Mouse (Mus musculus) CH12.LX (cell line): ENCODE data around the gene Ppfibp2. TPM values are rescaled to one million over a fixed set of nuclear protein-coding genes. Genes with fewer than 3 reads are reported as not detected.
A peak's percentile ranks its signal among the peaks of the same experiment; 100 is the strongest.

Experiments used
- DNase-seq: peaks from one replicate; pipeline ENCODE4 v3.0.0-alpha.2; 2013; ENCODE audit errors: extremely low read depth
- H3K27ac ChIP-seq: 2 replicates; pipeline ENCODE4 v1.5.1; 2012; ENCODE audit warnings: low read depth, mild to moderate bottlenecking, control low read depth, moderate library complexity; ENCODE audit not compliant: insufficient read depth
- H3K27me3 ChIP-seq: replicated peaks from 2 replicates; pipeline ENCODE3; 2012; ENCODE audit warnings: inconsistent platforms
- H3K36me3 ChIP-seq, 2 experiments: replicated peaks in 1 of 2; 2 replicates each; pipeline versions ENCODE3 to v1.6.1; 2012; ENCODE audit warnings: inconsistent platforms in 1 of 2, low read length in 1 of 2, mild to moderate bottlenecking in 1 of 2, mixed read lengths in 1 of 2, moderate library complexity in 1 of 2; ENCODE audit not compliant: control insufficient read depth in 1 of 2, insufficient read depth in 1 of 2
- H3K4me1 ChIP-seq, 2 experiments: 2 replicates each; pipeline ENCODE4 v1.6.1; 2012; ENCODE audit warnings: inconsistent platforms in 1 of 2, moderate library complexity in 1 of 2; ENCODE audit not compliant: insufficient read depth in 2 of 2, control insufficient read depth in 1 of 2
- H3K4me2 ChIP-seq: 2 replicates; pipeline ENCODE4 v1.6.1; 2012; ENCODE audit warnings: low read depth, mild to moderate bottlenecking, control low read depth; ENCODE audit not compliant: poor library complexity, insufficient read depth, severe bottlenecking
- H3K4me3 ChIP-seq, 3 experiments: fragments of 150-350 bp in 1 of 3; sonication (generic) in 1 of 3; replicated peaks in 1 of 3; 2 replicates each; pipeline versions ENCODE3 to v1.5.1; 2011 to 2012; ENCODE audit warnings: low read depth in 2 of 3, low read length in 2 of 3, mild to moderate bottlenecking in 2 of 3, moderate library complexity in 2 of 3, control low read depth in 1 of 3, improper control_type of control experiment in 1 of 3, inconsistent platforms in 1 of 3, mixed read lengths in 1 of 3; ENCODE audit not compliant: poor library complexity in 1 of 3
- H3K79me2 ChIP-seq: replicated peaks from 2 replicates; pipeline ENCODE4 v1.6.1; 2012; ENCODE audit warnings: mild to moderate bottlenecking, moderate library complexity; ENCODE audit not compliant: control insufficient read depth, poor library complexity, insufficient read depth, severe bottlenecking; ENCODE audit errors: extremely low read depth
- H3K9ac ChIP-seq: 2 replicates; pipeline ENCODE4 v1.6.1; 2012; ENCODE audit warnings: low read depth, mild to moderate bottlenecking, control low read depth, moderate library complexity; ENCODE audit not compliant: insufficient read depth
- H3K9me3 ChIP-seq: replicated peaks from 2 replicates; pipeline ENCODE3; 2012; ENCODE audit warnings: low read length, inconsistent platforms, mixed read lengths
- BHLHE40 ChIP-seq: IDR thresholded peaks from 2 replicates; pipeline ENCODE4 v1.6.1; 2011; ENCODE audit warnings: mild to moderate bottlenecking, low read depth, low read length, improper control_type of control experiment
- CHD1 ChIP-seq: IDR thresholded peaks from 2 replicates; pipeline ENCODE4 v1.6.1; 2012; ENCODE audit warnings: low read depth, low read length, improper control_type of control experiment, inconsistent platforms
- CHD2 ChIP-seq: IDR thresholded peaks from 2 replicates; pipeline ENCODE4 v1.6.1; 2011; ENCODE audit warnings: low read length, improper control_type of control experiment
- ELF1 ChIP-seq: IDR thresholded peaks from 2 replicates; pipeline ENCODE4 v1.6.1; 2014; ENCODE audit warnings: low read depth, mild to moderate bottlenecking, inconsistent platforms, low read length, improper control_type of control experiment
- EP300 ChIP-seq: IDR thresholded peaks from 2 replicates; pipeline ENCODE4 v1.6.1; 2011; ENCODE audit warnings: low read length, improper control_type of control experiment
- ETS1 ChIP-seq: conservative IDR thresholded peaks from 2 replicates; pipeline ENCODE4 v1.6.1; 2012; ENCODE audit warnings: low read depth, mild to moderate bottlenecking, inconsistent platforms, low read length, improper control_type of control experiment, moderate library complexity
- GABPA ChIP-seq: IDR thresholded peaks from 2 replicates; pipeline ENCODE4 v1.6.1; 2012; ENCODE audit warnings: low read depth, low read length, improper control_type of control experiment, inconsistent platforms; ENCODE audit not compliant: insufficient replicate concordance
- HCFC1 ChIP-seq: IDR thresholded peaks from 2 replicates; pipeline ENCODE4 v1.6.1; 2012; ENCODE audit warnings: low read depth, mild to moderate bottlenecking, inconsistent platforms, low read length, improper control_type of control experiment
- IRF4 ChIP-seq: IDR thresholded peaks from 2 replicates; pipeline ENCODE4 v1.6.1; 2014; ENCODE audit warnings: low read depth, mild to moderate bottlenecking, inconsistent platforms, low read length, improper control_type of control experiment
- JUN ChIP-seq: IDR thresholded peaks from 2 replicates; pipeline ENCODE4 v1.6.1; 2011; ENCODE audit warnings: low read depth, mild to moderate bottlenecking, low read length, improper control_type of control experiment, moderate library complexity; ENCODE audit not compliant: insufficient read depth
- JUND ChIP-seq: conservative IDR thresholded peaks from 2 replicates; pipeline ENCODE4 v1.6.1; 2011; ENCODE audit warnings: low read depth, low read length, improper control_type of control experiment
- KAT2A ChIP-seq: IDR thresholded peaks from 2 replicates; pipeline ENCODE4 v1.6.1; 2012; ENCODE audit warnings: low read length, improper control_type of control experiment, inconsistent platforms; ENCODE audit not compliant: insufficient replicate concordance
- MAX ChIP-seq: IDR thresholded peaks from 2 replicates; pipeline ENCODE4 v1.6.1; 2011; ENCODE audit warnings: low read length, improper control_type of control experiment
- MEF2A ChIP-seq: IDR thresholded peaks from 2 replicates; pipeline ENCODE4 v1.6.1; 2014; ENCODE audit warnings: low read depth, mild to moderate bottlenecking, inconsistent platforms, low read length, improper control_type of control experiment, borderline replicate concordance
- MXI1 ChIP-seq: IDR thresholded peaks from 2 replicates; pipeline ENCODE4 v1.6.1; 2011; ENCODE audit warnings: mild to moderate bottlenecking, low read depth, low read length, improper control_type of control experiment
- NELFE ChIP-seq: IDR thresholded peaks from 2 replicates; pipeline ENCODE4 v1.6.1; 2011; ENCODE audit warnings: low read depth, low read length, improper control_type of control experiment
- POLR2A ChIP-seq: IDR thresholded peaks from 2 replicates; pipeline ENCODE4 v1.6.1; 2011; ENCODE audit warnings: low read depth, mild to moderate bottlenecking, improper control_type of control experiment, low read length
- RCOR1 ChIP-seq: conservative IDR thresholded peaks from 2 replicates; pipeline ENCODE4 v1.6.1; 2012; ENCODE audit warnings: low read depth, mild to moderate bottlenecking, inconsistent platforms, low read length, improper control_type of control experiment
- SIN3A ChIP-seq: IDR thresholded peaks from 2 replicates; pipeline ENCODE4 v1.6.1; 2012; ENCODE audit warnings: low read length, improper control_type of control experiment, inconsistent platforms
- SMC3 ChIP-seq: IDR thresholded peaks from 2 replicates; pipeline ENCODE4 v1.6.1; 2011; ENCODE audit warnings: low read depth, low read length, improper control_type of control experiment
- TBP ChIP-seq: conservative IDR thresholded peaks from 2 replicates; pipeline ENCODE4 v1.6.1; 2011; ENCODE audit warnings: low read depth, low read length, improper control_type of control experiment
- TCF12 ChIP-seq: IDR thresholded peaks from 2 replicates; pipeline ENCODE4 v1.6.1; 2014; ENCODE audit warnings: low read depth, mild to moderate bottlenecking, inconsistent platforms, low read length, improper control_type of control experiment
- USF1 ChIP-seq: IDR thresholded peaks from 2 replicates; pipeline ENCODE4 v1.6.1; 2014; ENCODE audit warnings: low read depth, mild to moderate bottlenecking, inconsistent platforms, low read length, improper control_type of control experiment
- ZC3H11A ChIP-seq: IDR thresholded peaks from 2 replicates; pipeline ENCODE4 v1.6.1; 2012; ENCODE audit warnings: low read depth, mild to moderate bottlenecking, inconsistent platforms, low read length, improper control_type of control experiment
- ZNF384 ChIP-seq: IDR thresholded peaks from 2 replicates; pipeline ENCODE4 v1.6.1; 2012; ENCODE audit warnings: low read depth, low read length, improper control_type of control experiment, inconsistent platforms
- dilution Hi-C: fragments of 300-500 bp; cut with MboI; formaldehyde crosslinking; loops from 2 replicates; pipeline ENCODE4 v1.14.3; 2020; ENCODE audit warnings: low sequenced_read_pairs; ENCODE audit not compliant: extremely low pct_unique_long_range_greater_than_20kb, extremely low pct_ligation_motif_present
- in situ Hi-C: fragments of 300-500 bp; cut with MboI; formaldehyde crosslinking; loops from 3 replicates; pipeline ENCODE4 v1.14.3; 2019; ENCODE audit warnings: low sequenced_read_pairs, low pct_ligation_motif_present, low pct_unique_long_range_greater_than_20kb, mixed read lengths
- polyA plus RNA-seq: library from polyadenylated mRNA; unstranded; fragments of >175 nt; gene quantifications from 2 replicates; pipeline ENCODE4 v1.2.1, GENCODE M21; 2012; ENCODE audit warnings: low read depth; ENCODE audit not compliant: insufficient read length
- total RNA-seq, 2 experiments: library from RNA; depleted of rRNA; stranded (reverse); fragments of 300-350 nt in 1 of 2; fragments of >200 nt in 1 of 2; gene quantifications; 2 replicates each; pipeline ENCODE4 v1.2.3; 2012 to 2014

Ppfibp2 gene
- total and polyA plus RNA-seq, 3 experiments = 30.2 to 40.3 (median 40.2) TPM

DNA sequence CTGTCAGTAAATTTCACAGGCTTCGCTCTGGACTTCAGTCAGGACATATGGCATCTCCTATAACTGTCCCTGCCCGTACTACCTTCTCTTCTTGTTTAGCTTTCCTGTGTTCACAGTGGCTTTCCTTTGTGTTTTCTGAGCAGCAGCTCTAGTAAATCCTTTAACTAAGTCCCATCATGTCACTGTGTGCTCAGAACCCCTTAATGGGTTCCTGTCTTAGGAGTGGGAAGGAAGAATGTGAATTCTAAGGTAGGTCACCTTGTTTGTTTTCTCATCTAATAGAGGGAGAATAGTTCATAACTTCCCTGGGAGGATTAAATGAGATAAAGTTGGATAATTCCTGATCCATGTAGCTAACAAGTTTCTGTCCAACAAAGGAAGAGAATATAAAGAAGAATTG is 30.1 kb downstream of the Ppfibp2 start, which contains the start of gene 5330417H12Rik:
5330417H12Rik (minus strand) TSS at position 101 of the 400 bp plus-strand sequence.
- H3K36me3 ChIP-seq = peaks cover 6 to 48% of the 10 kb centered on the region in 2 experiments
- no peaks in the 10 kb centered on the region for H3K27me3 ChIP-seq
- no peak within 1 kb of the TSS; the same call in 1 of the 2 replicates for H3K27ac ChIP-seq
- in situ Hi-C loops = no loop called here
- dilution Hi-C loops = no loop called here
- peaks cover 31 to 97% of the 10 kb centered on the region in 2 experiments for H3K4me1 ChIP-seq
- H3K79me2 ChIP-seq = peaks cover 55% of the 10 kb centered on the region
- no peak within 1 kb of the TSS for H3K9ac ChIP-seq
- DNase-seq = no peak
- TF ChIP-seq TBP (no peak), KAT2A (no peak), SIN3A (no peak), NELFE (no peak), MXI1 (no peak), HCFC1 (no peak), POLR2A (no peak)
- H3K9me3 ChIP-seq = peaks cover 3% of the 10 kb centered on the region
- no peak within 1 kb of the TSS for H3K4me3 ChIP-seq
- no peak within 1 kb of the TSS for H3K4me2 ChIP-seq

DNA sequence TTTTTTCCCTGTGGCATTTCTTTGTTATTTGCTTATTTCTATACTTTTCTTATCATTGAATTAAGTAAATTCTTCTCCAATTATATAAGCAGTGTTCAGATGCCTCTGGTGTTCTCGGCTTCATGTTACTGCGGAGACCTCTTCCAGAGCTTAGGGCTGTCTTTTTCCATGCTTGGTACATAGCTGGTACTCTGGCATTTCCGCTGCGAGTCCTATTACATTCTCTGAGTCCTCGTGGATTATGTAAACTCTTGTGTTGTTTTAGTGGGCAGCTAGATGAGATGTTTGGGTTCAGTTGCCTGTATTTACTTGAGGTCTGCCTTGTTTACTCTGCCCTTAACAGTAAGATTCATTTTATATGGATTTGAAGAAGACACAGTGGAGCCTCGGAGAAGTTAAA is 30.8 kb downstream of the Ppfibp2 start:
- in situ Hi-C loops = no loop called here
- Histone ChIP-seq H3K27ac (no peak overlapping the region), H3K9me3 (peaks cover 3% of the 10 kb centered on the region), H3K27me3 (no peaks in the 10 kb centered on the region), H3K36me3 (peaks cover 6 to 50% of the 10 kb centered on the region in 2 experiments), H3K9ac (no peak overlapping the region), H3K4me3 (no peak overlapping the region), H3K4me1 (peaks cover 33 to 95% of the 10 kb centered on the region in 2 experiments), H3K79me2 (peaks cover 58% of the 10 kb centered on the region), H3K4me2 (no peak overlapping the region)
- dilution Hi-C loops = no loop called here
- no peak for DNase-seq
- TF ChIP-seq NELFE = no peak
- no peak for TF ChIP-seq CHD2
- TF ChIP-seq ETS1 = no peak
- no peak for TF ChIP-seq ELF1
- no peak for TF ChIP-seq GABPA
- no peak for TF ChIP-seq MAX
- TF ChIP-seq, all 38 proteins: peak for 0

DNA sequence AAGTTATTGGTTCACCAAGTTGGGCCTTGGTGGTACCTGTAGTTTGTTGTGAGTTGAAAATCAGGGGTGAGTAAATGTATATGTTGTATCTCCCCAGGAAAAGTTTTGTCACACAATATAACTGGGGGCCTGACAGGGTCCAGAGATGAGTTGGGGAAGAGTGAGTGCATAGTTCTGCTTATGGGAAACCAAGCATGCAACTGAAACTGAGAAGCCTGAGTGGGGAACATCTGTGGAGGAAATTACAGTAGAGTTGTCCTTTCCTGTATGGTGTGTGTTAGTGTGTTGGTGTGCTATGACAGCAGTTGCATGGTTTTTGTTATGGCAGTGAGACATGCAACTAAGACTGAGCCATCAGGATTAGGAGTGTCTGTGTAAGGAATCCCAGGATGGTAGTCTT is 33.4 kb downstream of the Ppfibp2 start:
- Histone ChIP-seq H3K9me3 (peaks cover 3% of the 10 kb centered on the region), H3K36me3 (peaks cover 9 to 65% of the 10 kb centered on the region in 2 experiments), H3K4me2 (0 out of 2 replicates have a peak overlapping the region, but pooled peaks have one; percentile 25), H3K4me3 (no peak overlapping the region), H3K79me2 (peaks cover 52% of the 10 kb centered on the region), H3K9ac (peak overlapping the region; percentile 25; the same call in 1 of the 2 replicates), H3K4me1 (peaks cover 31 to 79% of the 10 kb centered on the region in 2 experiments), H3K27ac (peak overlapping the region; percentile 85), H3K27me3 (no peaks in the 10 kb centered on the region)
- dilution Hi-C loops (no loop called here), in situ Hi-C loops (no loop called here)
- peak; percentile 60 for DNase-seq
- TF ChIP-seq CHD1 (no peak), IRF4 (peak; percentile 88), SMC3 (peak; percentile 5; the same call in 1 of the 2 replicates), ETS1 (peak; percentile 76), RCOR1 (peak; percentile 56; the same call in 1 of the 2 replicates), SIN3A (peak; percentile 82), EP300 (peak; percentile 91), HCFC1 (no peak), ZC3H11A (no peak), MEF2A (peak; percentile 82; the same call in 1 of the 2 replicates), MXI1 (peak; percentile 81; the same call in 1 of the 2 replicates), BHLHE40 (peak; percentile 73), JUN (peak; percentile 63; the same call in 1 of the 2 replicates), JUND (peak; percentile 54), TCF12 (peak; percentile 75), ZNF384 (0 out of 2 replicates have a peak, but pooled peaks have one; percentile 10), USF1 (no peak), CHD2 (peak; percentile 55; the same call in 1 of the 2 replicates)
